Mouse (Mus musculus): ENCODE data around the gene Iqcf3. TPM values are rescaled to one million over a fixed set of nuclear protein-coding genes. Genes with fewer than 3 reads are reported as not detected.

Gene Iqcf3
- total RNA-seq, 2 experiments from 2014 or later: not detected

- DNase-seq: peak; percentile 21
- intact Hi-C loops (cut with DNase I): no loop called here
Measured at GRCm38 (mm10) chr9:106473081-106473752, 88.2 kb downstream of the Iqcf3 start.

DNA sequence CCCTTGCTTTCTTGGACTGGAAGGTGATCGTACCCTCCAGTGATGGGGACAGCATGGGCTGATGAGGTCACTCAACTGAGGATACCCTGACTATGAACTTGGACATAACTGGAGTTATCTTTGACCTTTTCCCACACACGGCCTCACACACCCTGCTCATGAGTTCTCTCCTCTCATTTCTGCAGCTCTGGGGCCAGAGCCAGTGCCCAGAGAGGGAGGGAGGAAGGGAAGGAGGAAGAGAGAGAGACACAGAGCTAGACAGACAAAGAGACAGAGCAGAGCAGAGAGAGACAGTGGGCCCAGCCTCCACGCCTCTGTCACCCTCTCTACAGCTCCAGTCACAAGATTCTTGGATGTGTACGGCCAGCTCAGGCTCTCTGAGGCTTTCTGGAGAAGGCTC lies 89.1 kb downstream of the Iqcf3 start:
- peak; percentile 0 for DNase-seq
- intact Hi-C loops (cut with DNase I): no loop called here

DNA sequence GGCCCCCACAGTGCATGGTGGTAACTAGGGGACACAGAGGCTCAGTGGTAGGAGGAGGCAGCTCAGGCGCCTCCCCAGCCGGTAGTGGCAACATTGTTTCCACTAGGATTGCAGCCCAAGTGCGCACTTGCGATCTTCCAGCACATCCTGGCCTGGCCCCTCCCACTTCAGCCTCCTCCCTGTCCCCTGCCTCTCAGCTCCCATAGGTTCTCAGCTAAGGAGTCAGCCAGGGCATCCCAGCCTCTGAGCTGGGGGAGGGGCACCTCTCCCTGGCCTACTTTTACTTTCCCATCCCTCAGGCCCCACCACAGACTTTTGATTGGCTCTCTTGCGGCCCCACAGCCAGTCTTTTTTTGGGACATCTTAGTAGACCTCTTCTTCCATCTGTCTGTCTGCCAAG lies 89.5 kb downstream of the Iqcf3 start:
- DNase-seq: peak; percentile 44
- intact Hi-C loops (cut with DNase I): no loop called here

GRCm38 (mm10) chr9:106470991-106471750 lies 90.3 kb downstream of the Iqcf3 start:
- intact Hi-C loops (cut with DNase I): no loop called here

DNA sequence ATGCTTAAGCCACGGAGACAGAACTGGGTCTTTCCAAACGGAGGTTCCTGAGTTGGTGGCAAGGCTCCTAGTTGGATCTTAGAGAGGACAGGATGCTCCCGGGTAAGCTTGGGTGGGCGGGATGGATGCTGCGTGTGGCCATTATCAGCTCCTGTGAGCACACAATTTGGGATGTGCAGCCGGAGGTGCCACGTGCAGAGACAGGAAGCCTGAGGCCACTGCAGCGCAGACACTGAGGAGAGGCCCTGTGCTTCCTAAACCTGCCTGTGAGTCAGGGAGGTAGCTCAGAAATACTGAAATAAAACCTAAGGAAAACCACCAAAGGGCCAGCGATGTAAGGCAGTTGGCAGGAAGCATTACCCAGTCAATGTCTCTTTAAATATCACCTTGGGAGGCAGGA lies 91.7 kb downstream of the Iqcf3 start:
- intact Hi-C loops (cut with DNase I): no loop called here
- no peak for DNase-seq

More at GRCm38 (mm10) chr9:106470991-106471750, 90.3 kb downstream of the Iqcf3 start:
- no peak for DNase-seq

- intact Hi-C loops (cut with DNase I): no loop called here
- DNase-seq: no peak
Measured at GRCm38 (mm10) chr9:106469317-106469716, 92.1 kb downstream of the Iqcf3 start.

DNA sequence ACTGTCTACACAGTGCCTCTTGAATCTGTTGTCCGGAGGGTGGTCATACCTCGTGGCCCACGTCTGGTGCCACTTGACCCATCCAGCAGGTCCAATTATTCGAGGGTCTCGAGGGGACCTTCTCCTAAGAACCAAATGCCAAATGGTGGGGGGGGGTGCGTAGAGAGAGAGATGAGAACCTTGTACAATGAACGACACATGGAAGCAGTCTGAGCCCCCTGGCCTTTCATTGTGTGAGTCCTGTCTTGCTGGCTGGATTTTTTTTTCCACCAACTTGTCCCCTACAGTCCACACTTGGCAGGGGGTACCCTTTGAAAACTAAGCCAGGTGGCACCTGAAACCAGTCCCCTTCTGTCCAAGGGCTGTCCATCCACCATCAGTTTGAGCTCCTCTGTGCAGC lies 93.7 kb downstream of the Iqcf3 start:
- intact Hi-C loops (cut with DNase I): no loop called here
- no peak for DNase-seq

GRCm38 (mm10) chr9:106466721-106467120 lies 94.7 kb downstream of the Iqcf3 start:
- no peak for DNase-seq
- intact Hi-C loops (cut with DNase I): no loop called here

DNA sequence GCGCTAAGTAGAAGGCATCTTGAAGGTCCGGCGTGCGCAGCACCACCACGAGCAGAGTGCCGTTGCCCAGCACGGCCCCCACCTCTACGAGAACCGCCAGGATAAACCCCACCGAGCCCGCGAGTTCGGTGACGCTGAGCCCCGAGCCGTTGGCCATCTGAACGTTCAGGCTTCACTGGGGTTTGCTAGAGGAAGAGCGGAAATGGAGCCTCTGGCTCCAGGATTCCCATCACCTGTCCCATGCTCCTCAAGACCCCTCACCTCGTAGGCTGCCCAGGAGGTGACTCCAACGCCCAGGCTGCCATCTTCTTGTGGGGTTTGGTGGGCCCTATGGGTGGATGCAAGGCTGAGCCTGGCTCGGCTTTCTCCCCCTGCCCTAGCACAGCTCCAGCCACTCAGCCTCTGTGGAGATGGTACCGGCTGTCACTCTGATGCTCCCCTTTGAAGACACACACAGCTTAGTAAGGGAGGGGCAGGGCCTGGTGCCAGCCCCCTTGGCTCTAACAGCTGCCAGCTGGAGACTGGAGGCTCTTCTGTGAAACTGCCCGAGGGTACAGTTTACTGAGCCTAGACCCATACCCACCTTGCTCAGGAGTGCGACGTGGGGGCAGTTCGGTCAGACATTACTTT lies 95.7 kb downstream of the Iqcf3 start, which contains the start of gene Gpr62:
Gene Gpr62, minus strand, starts transcription at position 368 of the 630 bp plus-strand sequence.
- peak; percentile 95 for DNase-seq
- intact Hi-C loops (cut with DNase I): no loop called here

DNA sequence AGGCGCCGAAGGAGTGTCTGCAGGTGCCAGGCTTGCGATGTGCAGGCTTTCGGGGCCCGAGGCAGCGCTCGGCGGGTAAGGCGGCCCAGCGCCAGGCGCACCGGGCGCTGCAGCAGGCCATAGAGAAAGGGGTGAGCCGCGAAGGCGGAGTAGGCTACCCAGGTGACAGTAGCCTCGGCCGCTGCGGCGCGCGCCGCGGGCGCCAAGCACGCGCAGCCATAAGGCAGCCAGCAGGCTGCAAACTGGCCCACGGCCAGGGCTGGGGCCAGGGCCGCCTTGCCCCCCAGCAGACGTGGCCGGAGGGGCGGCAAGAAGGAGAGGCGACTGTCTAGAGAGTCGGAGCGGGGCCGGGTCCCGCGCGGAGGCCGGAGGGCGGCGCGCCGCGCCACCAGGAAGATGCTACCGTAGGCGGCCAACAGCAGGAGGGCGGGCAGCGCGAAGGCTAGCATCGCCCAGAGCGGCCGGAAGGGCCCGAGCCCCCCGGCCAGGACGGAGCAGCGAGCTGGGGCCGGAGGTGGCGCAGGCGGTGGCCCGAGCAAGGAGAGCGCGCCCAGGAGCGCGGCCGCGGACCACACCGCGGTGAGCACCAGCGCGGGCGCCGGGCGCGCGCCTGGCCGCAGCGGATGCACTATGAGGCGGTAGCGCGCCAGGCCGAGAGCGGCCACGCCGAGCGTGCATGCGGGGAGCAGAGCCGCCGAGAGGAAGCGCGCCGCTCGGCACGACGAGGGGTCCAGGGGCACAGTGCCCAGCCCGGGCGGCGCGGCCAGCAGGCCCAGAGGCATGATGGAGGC lies 96.5 kb downstream of the Iqcf3 start:
- peak; percentile 90 for DNase-seq
- intact Hi-C loops (cut with DNase I): no loop called here

DNA sequence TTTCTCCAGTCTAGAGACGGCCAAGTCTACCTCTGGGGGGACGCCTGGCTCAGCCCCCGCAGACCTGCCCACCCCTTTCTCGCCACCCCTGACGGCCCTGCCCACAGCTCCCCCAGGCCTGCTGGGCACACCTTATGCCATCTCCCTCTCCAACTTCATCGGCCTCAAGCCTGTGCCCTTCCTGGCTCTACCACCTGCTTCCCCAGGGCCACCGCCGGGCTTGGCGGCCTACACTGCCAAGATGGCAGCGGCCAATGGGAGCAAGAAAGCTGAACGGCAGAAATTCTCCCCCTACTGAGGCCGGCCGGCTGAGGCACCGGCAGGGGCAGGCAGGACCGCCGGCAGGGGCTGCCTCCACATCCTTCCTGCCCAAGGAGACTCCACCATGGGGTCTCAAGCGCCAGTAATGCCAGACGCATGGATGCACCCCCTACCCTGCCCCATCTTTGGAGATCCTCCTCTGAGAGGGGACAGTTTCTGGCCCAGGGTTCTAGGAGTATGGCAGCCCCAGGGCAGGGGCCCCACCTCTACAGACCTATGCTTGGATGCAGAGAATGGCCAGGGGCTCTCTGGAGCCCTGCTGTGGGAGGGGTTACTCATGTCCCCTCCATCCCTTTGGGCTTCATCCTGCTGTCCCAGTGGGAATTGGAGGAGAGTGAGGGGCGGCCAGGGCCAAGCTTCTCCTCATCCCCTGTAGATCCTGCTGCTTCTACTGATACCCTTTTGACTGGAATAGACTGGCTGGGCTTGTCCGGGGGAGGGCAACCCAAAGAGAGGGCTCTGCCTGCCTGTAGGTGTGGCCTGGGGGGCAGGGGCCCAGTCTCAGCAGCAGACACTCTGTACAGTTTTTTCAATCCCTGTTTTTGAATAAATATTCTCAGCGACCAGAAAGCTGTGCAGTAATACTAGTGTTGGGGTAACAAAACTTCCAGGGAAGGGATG lies 98.0 kb downstream of the Iqcf3 start:
- DNase-seq: peak; percentile 86
- intact Hi-C loops (cut with DNase I): no loop called here

- no peak for DNase-seq
- intact Hi-C loops (cut with DNase I): no loop called here
Measured at GRCm38 (mm10) chr9:106462430-106462800, 99.0 kb downstream of the Iqcf3 start.

- intact Hi-C loops (cut with DNase I): no loop called here
- DNase-seq: no peak
Measured at GRCm38 (mm10) chr9:106461641-106462429, 99.6 kb downstream of the Iqcf3 start.

DNA sequence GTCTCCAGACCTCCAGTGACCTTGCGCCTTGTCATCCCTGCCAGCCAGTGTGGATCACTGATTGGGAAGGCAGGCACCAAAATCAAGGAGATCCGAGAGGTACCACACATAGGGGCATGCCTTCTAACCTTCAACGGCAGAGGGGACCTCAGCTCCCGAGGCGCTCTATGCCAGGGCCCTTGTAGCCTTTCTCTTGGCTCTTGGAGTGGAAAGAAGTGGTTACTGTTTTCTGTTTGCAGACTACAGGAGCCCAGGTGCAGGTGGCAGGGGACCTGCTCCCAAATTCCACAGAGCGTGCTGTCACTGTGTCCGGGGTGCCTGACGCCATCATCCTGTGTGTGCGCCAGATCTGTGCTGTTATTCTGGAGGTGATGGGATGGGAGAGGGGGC lies 100.4 kb downstream of the Iqcf3 start:
- intact Hi-C loops (cut with DNase I): no loop called here
- no peak for DNase-seq

GRCm38 (mm10) chr9:106460401-106461025 lies 100.9 kb downstream of the Iqcf3 start:
- DNase-seq: peak; percentile 52
- intact Hi-C loops (cut with DNase I): no loop called here

DNA sequence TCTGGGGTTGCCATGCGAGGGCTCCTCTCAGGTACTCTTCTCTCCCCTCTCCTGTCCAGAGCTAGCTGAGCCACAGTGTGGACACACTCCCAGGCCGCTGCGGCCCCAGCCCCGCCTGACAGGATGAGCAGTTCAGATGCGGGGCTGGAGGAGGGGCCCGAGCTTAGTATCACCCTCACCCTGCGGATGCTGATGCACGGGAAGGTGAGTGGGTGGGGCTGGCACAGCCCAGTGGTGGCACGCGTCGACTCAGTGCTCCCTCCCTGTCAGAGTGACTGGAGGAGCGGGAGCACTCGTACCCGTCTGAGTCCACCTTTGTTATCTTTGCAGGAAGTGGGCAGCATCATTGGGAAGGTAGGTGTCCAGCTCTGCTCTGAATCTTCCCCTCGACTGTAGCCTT lies 101.5 kb downstream of the Iqcf3 start:
- DNase-seq: no peak
- intact Hi-C loops (cut with DNase I): no loop called here

DNA sequence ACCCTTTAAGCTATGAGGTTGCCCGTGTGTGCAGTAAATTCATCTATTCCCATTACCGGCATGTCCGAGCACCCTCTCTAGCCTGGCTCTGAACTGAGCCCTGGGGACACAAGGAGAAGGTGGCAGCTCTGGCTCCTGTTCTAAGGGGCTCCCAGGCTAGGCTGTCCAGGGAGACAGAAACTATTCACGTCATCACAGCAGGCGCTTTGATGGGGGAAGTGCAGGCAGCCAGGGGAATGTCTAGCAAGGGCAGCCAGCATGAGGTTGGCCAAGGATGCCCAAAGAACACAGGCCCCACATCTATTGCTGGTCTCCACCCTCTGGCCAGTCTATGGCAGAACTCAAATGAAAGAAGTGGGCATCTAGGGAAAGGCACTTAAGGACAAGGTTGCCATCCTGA lies 103.5 kb downstream of the Iqcf3 start:
- DNase-seq: no peak
- intact Hi-C loops (cut with DNase I): no loop called here

GRCm38 (mm10) chr9:106457163-106457559 lies 104.3 kb downstream of the Iqcf3 start:
- DNase-seq: no peak
- intact Hi-C loops (cut with DNase I): no loop called here
